Mouse (Mus musculus): Measurements from ENCODE around the gene Myo1a.

GRCm38 (mm10) chr10:127721671-127722418, 16.9 kb downstream of the Myo1a start:
- TF ChIP-seq CTCF (IDR thresholded peaks at IDR 0.05; ENCODE audit: control insufficient read depth, insufficient read depth, low read length) (no peak), POLR2A (IDR thresholded peaks at IDR 0.05; ENCODE audit: borderline replicate concordance, control insufficient read depth, low read depth, low read length) (no peak)
